Mouse (Mus musculus) kidney, adult 2 months (tissue): Measurements from ENCODE around the gene Fbxo33.
A peak's percentile ranks its signal among the peaks of the same experiment; 100 is the strongest.

Experiments
- CTCF ChIP-seq: fragments of 200-500 bp; conservative IDR thresholded peaks from 2 replicates; pipeline ENCODE4 v1.5.1; 2011; ENCODE audit warnings: low read depth, mild to moderate bottlenecking, control low read depth, low read length, moderate library complexity, mixed read lengths; ENCODE audit not compliant: insufficient read depth, insufficient read length
- POLR2A ChIP-seq: fragments of 200-500 bp; IDR thresholded peaks from one replicate; pipeline ENCODE4 v1.6.1; 2011; ENCODE audit warnings: low read depth, low read length, control low read depth

- TF ChIP-seq POLR2A: no peak
- 0 out of 2 replicates have a peak, but pooled peaks have one; percentile 16 for TF ChIP-seq CTCF
Measured at GRCm38 (mm10) chr12:59265207-59265941, 45.8 kb upstream of the Fbxo33 start.
